Mouse (Mus musculus) kidney, embryonic 16.5 days (tissue): ENCODE data around the gene Tmx4. TPM values are rescaled to one million over a fixed set of nuclear protein-coding genes. Genes with fewer than 3 reads are reported as not detected.

Source experiments
- polyA plus RNA-seq: library from polyadenylated mRNA; unstranded; fragments of >200 nt; fragmentation: Nextera tagmentation; extraction: Ambion mirVana; gene quantifications from 2 replicates; pipeline ENCODE4 v1.2.1, GENCODE M21; 2015

Tmx4 gene
- polyA plus RNA-seq, 1 experiment from 2014 or later = 20.4 TPM

Other genes with a start within 250 kb of the Tmx4 start
- gene Hao1, start 89.8 kb downstream of the Tmx4 start, polyA plus RNA-seq = 0.07 TPM in 1 of 2 replicates, not detected in the other
- gene Plcb1, start 141.9 kb upstream of the Tmx4 start, polyA plus RNA-seq = 20.3 and 25.1 TPM in 2 replicates